Mouse (Mus musculus): ENCODE results near the gene Hgd. TPM values are rescaled to one million over a fixed set of nuclear protein-coding genes. Genes with fewer than 3 reads are reported as not detected.

Hgd gene
- polyA plus RNA-seq, 1 experiment: 0.08 TPM

GRCm38 (mm10) chr16:37575325-37575724, 4.6 kb upstream of the Hgd start:
- no peak for TF ChIP-seq CTCF (IDR thresholded peaks at IDR 0.05; ENCODE audit: extremely low read depth, insufficient read depth, insufficient read length, insufficient replicate concordance)
- TF ChIP-seq POLR2A (IDR thresholded peaks at IDR 0.05; ENCODE audit: low read depth, low read length): no peak
- no peak overlapping the region for H3K4me3 ChIP-seq (ENCODE audit: extremely low read depth, insufficient read depth, insufficient read length)
- WGBS: 51% methylated on average over 3 of the region's 3 CpGs

GRCm38 (mm10) chr16:37579591-37579990, 362 bp upstream of the Hgd start:
- TF ChIP-seq CTCF (IDR thresholded peaks at IDR 0.05; ENCODE audit: extremely low read depth, insufficient read depth, insufficient read length, insufficient replicate concordance) (no peak), POLR2A (IDR thresholded peaks at IDR 0.05; ENCODE audit: low read depth, low read length) (no peak)
- WGBS: 97% methylated on average over 1 of the region's 1 CpGs
- H3K4me3 ChIP-seq (ENCODE audit: extremely low read depth, insufficient read depth, insufficient read length): no peak overlapping the region
- H3K27me3 ChIP-seq (ENCODE audit: control insufficient read depth, insufficient read depth, low read length): 0 out of 2 replicates have a peak, but pooled peaks cover 2% of the 10 kb centered on the region
- no peak overlapping the region for H3K27ac ChIP-seq (ENCODE audit: insufficient read depth, low read length)
- H3K4me1 ChIP-seq (ENCODE audit: control insufficient read depth, insufficient read depth, insufficient read length): no peaks in the 10 kb centered on the region
- no peak for DNase-seq (ENCODE audit: low read depth in 1 of 2, low spot score in 2 of 2)
- no peaks in the 10 kb centered on the region for H3K36me3 ChIP-seq (ENCODE audit: control insufficient read depth, insufficient read depth, low read length)

More at GRCm38 (mm10) chr16:37575325-37575724, 4.6 kb upstream of the Hgd start:
- no peaks in the 10 kb centered on the region for H3K4me1 ChIP-seq (ENCODE audit: control insufficient read depth, insufficient read depth, insufficient read length)
- no peaks in the 10 kb centered on the region for H3K27me3 ChIP-seq (ENCODE audit: control insufficient read depth, insufficient read depth, low read length)
- no peaks in the 10 kb centered on the region; the same call in 1 of the 2 replicates for H3K36me3 ChIP-seq (ENCODE audit: control insufficient read depth, insufficient read depth, low read length)
- H3K27ac ChIP-seq (ENCODE audit: insufficient read depth, low read length): no peak overlapping the region
- DNase-seq (ENCODE audit: low read depth in 1 of 2, low spot score in 2 of 2): no peak

GRCm38 (mm10) chr16:37580651-37581050, 698 bp downstream of the Hgd start:
- TF ChIP-seq POLR2A (IDR thresholded peaks at IDR 0.05; ENCODE audit: low read depth, low read length) (no peak), CTCF (IDR thresholded peaks at IDR 0.05; ENCODE audit: extremely low read depth, insufficient read depth, insufficient read length, insufficient replicate concordance) (no peak)
- Histone ChIP-seq H3K36me3 (ENCODE audit: control insufficient read depth, insufficient read depth, low read length) (no peaks in the 10 kb centered on the region), H3K4me1 (ENCODE audit: control insufficient read depth, insufficient read depth, insufficient read length) (no peaks in the 10 kb centered on the region), H3K27ac (ENCODE audit: insufficient read depth, low read length) (no peak overlapping the region), H3K4me3 (ENCODE audit: extremely low read depth, insufficient read depth, insufficient read length) (no peak overlapping the region), H3K27me3 (ENCODE audit: control insufficient read depth, insufficient read depth, low read length) (0 out of 2 replicates have a peak, but pooled peaks cover 2% of the 10 kb centered on the region)
- WGBS: 81% methylated on average over 4 of the region's 4 CpGs
- DNase-seq (ENCODE audit: low read depth in 1 of 2, low spot score in 2 of 2): no peak

GRCm38 (mm10) chr16:37581901-37582300, 1.9 kb downstream of the Hgd start:
- no peak overlapping the region for H3K27ac ChIP-seq (ENCODE audit: insufficient read depth, low read length)
- H3K4me3 ChIP-seq (ENCODE audit: extremely low read depth, insufficient read depth, insufficient read length): no peak overlapping the region
- H3K27me3 ChIP-seq (ENCODE audit: control insufficient read depth, insufficient read depth, low read length): 0 out of 2 replicates have a peak, but pooled peaks cover 2% of the 10 kb centered on the region
- TF ChIP-seq POLR2A (IDR thresholded peaks at IDR 0.05; ENCODE audit: low read depth, low read length) (no peak), CTCF (IDR thresholded peaks at IDR 0.05; ENCODE audit: extremely low read depth, insufficient read depth, insufficient read length, insufficient replicate concordance) (no peak)
- 93% methylated on average over 3 of the region's 3 CpGs for WGBS
- H3K36me3 ChIP-seq (ENCODE audit: control insufficient read depth, insufficient read depth, low read length): no peaks in the 10 kb centered on the region
- DNase-seq (ENCODE audit: low read depth in 1 of 2, low spot score in 2 of 2): no peak
- H3K4me1 ChIP-seq (ENCODE audit: control insufficient read depth, insufficient read depth, insufficient read length): no peaks in the 10 kb centered on the region

- Histone ChIP-seq H3K27ac (ENCODE audit: insufficient read depth, low read length) (no peak overlapping the region), H3K36me3 (ENCODE audit: control insufficient read depth, insufficient read depth, low read length) (no peaks in the 10 kb centered on the region), H3K27me3 (ENCODE audit: control insufficient read depth, insufficient read depth, low read length) (0 out of 2 replicates have a peak, but pooled peaks cover 2% of the 10 kb centered on the region), H3K4me1 (ENCODE audit: control insufficient read depth, insufficient read depth, insufficient read length) (no peaks in the 10 kb centered on the region), H3K4me3 (ENCODE audit: extremely low read depth, insufficient read depth, insufficient read length) (no peak overlapping the region)
- no peak for TF ChIP-seq POLR2A (IDR thresholded peaks at IDR 0.05; ENCODE audit: low read depth, low read length)
- TF ChIP-seq CTCF (IDR thresholded peaks at IDR 0.05; ENCODE audit: extremely low read depth, insufficient read depth, insufficient read length, insufficient replicate concordance): no peak
- 93% methylated on average over 3 of the region's 3 CpGs for WGBS
- no peak for DNase-seq (ENCODE audit: low read depth in 1 of 2, low spot score in 2 of 2)
Measured at GRCm38 (mm10) chr16:37583306-37583705, 3.4 kb downstream of the Hgd start.

- no peak for TF ChIP-seq POLR2A (IDR thresholded peaks at IDR 0.05; ENCODE audit: low read depth, low read length)
- no peak for TF ChIP-seq CTCF (IDR thresholded peaks at IDR 0.05; ENCODE audit: extremely low read depth, insufficient read depth, insufficient read length, insufficient replicate concordance)
- H3K4me3 ChIP-seq (ENCODE audit: extremely low read depth, insufficient read depth, insufficient read length): no peak overlapping the region
- H3K27me3 ChIP-seq (ENCODE audit: control insufficient read depth, insufficient read depth, low read length): 0 out of 2 replicates have a peak, but pooled peaks cover 2% of the 10 kb centered on the region
- no peaks in the 10 kb centered on the region for H3K36me3 ChIP-seq (ENCODE audit: control insufficient read depth, insufficient read depth, low read length)
- H3K27ac ChIP-seq (ENCODE audit: insufficient read depth, low read length): no peak overlapping the region
- no peak for DNase-seq (ENCODE audit: low read depth in 1 of 2, low spot score in 2 of 2)
- WGBS: 59% methylated on average over 6 of the region's 6 CpGs
- no peaks in the 10 kb centered on the region for H3K4me1 ChIP-seq (ENCODE audit: control insufficient read depth, insufficient read depth, insufficient read length)
Measured at GRCm38 (mm10) chr16:37583801-37584200, 3.8 kb downstream of the Hgd start.

GRCm38 (mm10) chr16:37584218-37585035, 4.5 kb downstream of the Hgd start:
- Histone ChIP-seq H3K4me3 (ENCODE audit: extremely low read depth, insufficient read depth, insufficient read length) (no peak overlapping the region; the same call in 1 of the 2 replicates), H3K36me3 (ENCODE audit: control insufficient read depth, insufficient read depth, low read length) (no peaks in the 10 kb centered on the region), H3K27ac (ENCODE audit: insufficient read depth, low read length) (no peak overlapping the region), H3K4me1 (ENCODE audit: control insufficient read depth, insufficient read depth, insufficient read length) (no peaks in the 10 kb centered on the region), H3K27me3 (ENCODE audit: control insufficient read depth, insufficient read depth, low read length) (0 out of 2 replicates have a peak, but pooled peaks cover 2% of the 10 kb centered on the region)
- 8% methylated on average over 25 of the region's 25 CpGs for WGBS
- no peak for TF ChIP-seq POLR2A (IDR thresholded peaks at IDR 0.05; ENCODE audit: low read depth, low read length)
- TF ChIP-seq CTCF (IDR thresholded peaks at IDR 0.05; ENCODE audit: extremely low read depth, insufficient read depth, insufficient read length, insufficient replicate concordance): no peak
- DNase-seq (ENCODE audit: low read depth in 1 of 2, low spot score in 2 of 2): no peak

All from spleen, adult 2 months (tissue).